Mouse (Mus musculus): ENCODE data around the gene Lgals1. TPM values are rescaled to one million over a fixed set of nuclear protein-coding genes. Genes with fewer than 3 reads are reported as not detected.

Lgals1 gene
- polyA plus RNA-seq, 1 experiment from 2014 or later = 837 TPM

DNA sequence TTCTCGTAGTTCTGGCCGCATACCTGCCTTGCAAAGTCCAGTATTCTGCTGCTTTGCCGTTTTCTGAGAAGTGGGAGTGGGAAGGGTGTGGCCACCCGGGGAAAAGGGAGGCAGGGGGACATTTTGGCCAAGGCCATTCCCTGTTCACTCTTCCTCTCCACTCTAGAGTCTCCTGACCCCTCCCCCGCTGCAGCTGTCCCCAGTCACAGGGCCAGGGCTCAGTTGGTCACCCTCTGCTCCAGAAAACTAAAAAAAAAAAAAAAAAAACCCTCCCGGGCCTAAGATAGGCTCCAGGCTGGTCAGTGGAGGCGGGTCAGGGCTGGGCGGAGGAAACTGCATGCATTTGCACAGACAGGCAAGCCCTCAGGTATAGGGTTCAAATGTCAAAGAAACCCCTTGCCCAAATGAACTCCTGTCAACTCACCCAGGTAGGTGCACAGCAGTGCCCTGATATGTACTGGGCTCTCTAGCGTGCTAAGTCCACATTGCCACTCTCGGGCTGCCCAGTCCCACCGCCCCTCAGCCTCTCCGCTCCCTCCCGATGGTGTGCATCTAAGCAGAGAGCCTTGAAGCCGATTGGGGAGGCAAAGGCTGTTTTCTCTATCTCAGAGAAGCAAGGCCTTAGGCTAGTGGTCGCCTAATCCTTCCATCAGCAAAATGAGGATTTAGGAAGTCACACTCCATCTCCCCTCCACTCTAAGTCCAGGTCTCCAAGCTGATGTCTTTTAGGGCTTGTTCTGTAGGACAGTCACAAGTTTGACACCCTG lies 679 bp downstream of the Lgals1 start:
- peaks cover 58% of the 10 kb centered on the region for H3K4me1 ChIP-seq (replicated peaks; ENCODE audit: control insufficient read depth, insufficient read depth, low read length)
- peak overlapping the region; percentile 59 for H3K4me3 ChIP-seq (ENCODE audit: low read depth, low read length)
- DNase-seq (ENCODE audit: low spot score) = no peak

DNA sequence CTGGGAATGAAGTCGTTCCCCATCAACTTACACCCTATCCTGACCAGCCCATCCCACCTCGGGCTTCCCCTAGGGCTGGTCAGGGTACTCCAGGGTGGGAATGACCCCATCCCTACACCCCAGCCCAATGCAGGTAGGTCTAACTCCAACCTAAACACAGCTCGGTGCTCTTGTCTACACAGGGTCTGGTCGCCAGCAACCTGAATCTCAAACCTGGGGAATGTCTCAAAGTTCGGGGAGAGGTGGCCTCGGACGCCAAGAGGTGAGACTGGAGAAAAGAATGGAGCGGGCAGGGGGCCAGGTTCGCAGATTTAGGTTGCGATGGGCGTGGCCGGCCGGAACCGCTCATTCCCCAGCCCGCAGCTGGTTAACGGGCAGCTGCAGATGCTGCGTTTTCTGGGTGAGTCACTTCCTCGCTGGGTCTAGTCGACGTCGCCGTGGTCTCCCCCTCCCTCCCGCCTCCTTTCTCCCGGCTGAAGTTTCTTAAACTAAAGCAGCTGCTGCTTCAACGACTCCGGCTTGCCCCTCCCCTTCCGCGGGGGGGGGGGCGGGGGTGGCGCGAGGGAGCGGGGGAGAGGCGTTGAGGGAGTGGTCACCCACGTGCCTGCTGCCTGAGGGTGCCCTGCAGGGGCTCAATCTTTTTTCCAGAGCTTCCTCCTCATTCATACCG lies 1.4 kb downstream of the Lgals1 start:
- Histone ChIP-seq H3K9ac (ENCODE audit: low read depth, low read length) (peak overlapping the region; percentile 77), H3K27ac (ENCODE audit: low read depth, low read length) (peak overlapping the region; percentile 89)
- peak; percentile 53 for ATAC-seq (replicated peaks; ENCODE audit: low FRiP score)

More for the DNA sequence above, 679 bp downstream of the Lgals1 start:
- Histone ChIP-seq H3K9ac (ENCODE audit: low read depth, low read length) (peak overlapping the region; percentile 77), H3K36me3 (ENCODE audit: control insufficient read depth, insufficient read depth, low read length) (peaks cover 8% of the 10 kb centered on the region), H3K9me3 (ENCODE audit: control insufficient read depth, low read length) (no peaks in the 10 kb centered on the region), H3K4me2 (peak overlapping the region; percentile 97), H3K27me3 (replicated peaks; ENCODE audit: control insufficient read depth, insufficient read depth, low read length) (no peaks in the 10 kb centered on the region), H3K27ac (ENCODE audit: low read depth, low read length) (peak overlapping the region; percentile 89)
- no peak for ATAC-seq (replicated peaks; ENCODE audit: low FRiP score)
- 8% methylated on average over 15 of the region's 15 CpGs for WGBS

DNA sequence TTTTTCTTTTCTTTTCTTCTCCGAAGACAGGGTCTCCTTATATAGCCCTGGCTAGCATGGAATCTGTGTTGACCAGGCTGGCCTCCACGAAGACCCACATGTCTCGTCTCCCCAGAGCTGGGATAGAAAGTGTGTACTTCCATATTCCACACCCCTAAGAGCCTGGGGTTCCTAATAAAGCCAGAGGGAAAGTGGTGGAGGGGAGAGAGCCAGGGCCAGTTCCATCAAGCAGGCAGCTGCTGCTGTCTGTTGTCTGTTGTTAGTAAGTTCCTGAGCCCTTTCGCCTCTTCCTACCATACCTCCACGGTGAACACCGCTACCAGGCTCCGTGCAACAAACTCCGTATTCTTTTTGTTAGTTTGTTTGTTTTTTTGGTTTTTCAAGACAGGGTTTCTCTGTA lies 2.0 kb downstream of the Lgals1 start:
- H3K9me3 ChIP-seq (ENCODE audit: control insufficient read depth, low read length) = no peaks in the 10 kb centered on the region
- DNase-seq (ENCODE audit: low spot score) (no peak), ATAC-seq (replicated peaks; ENCODE audit: low FRiP score) (no peak)
- WGBS = 41% methylated on average over 8 of the region's 8 CpGs
- H3K36me3 ChIP-seq (ENCODE audit: control insufficient read depth, insufficient read depth, low read length) = peaks cover 8% of the 10 kb centered on the region
- peak overlapping the region; percentile 89 for H3K27ac ChIP-seq (ENCODE audit: low read depth, low read length)
- H3K4me3 ChIP-seq (ENCODE audit: low read depth, low read length) = peak overlapping the region; percentile 59
- peak overlapping the region; percentile 97 for H3K4me2 ChIP-seq
- peak overlapping the region; percentile 77 for H3K9ac ChIP-seq (ENCODE audit: low read depth, low read length)
- peaks cover 47% of the 10 kb centered on the region for H3K4me1 ChIP-seq (replicated peaks; ENCODE audit: control insufficient read depth, insufficient read depth, low read length)
- no peaks in the 10 kb centered on the region for H3K27me3 ChIP-seq (replicated peaks; ENCODE audit: control insufficient read depth, insufficient read depth, low read length)

More for the DNA sequence above, 1.4 kb downstream of the Lgals1 start:
- H3K27me3 ChIP-seq (replicated peaks; ENCODE audit: control insufficient read depth, insufficient read depth, low read length) = no peaks in the 10 kb centered on the region
- H3K4me1 ChIP-seq (replicated peaks; ENCODE audit: control insufficient read depth, insufficient read depth, low read length) = peaks cover 53% of the 10 kb centered on the region
- H3K36me3 ChIP-seq (ENCODE audit: control insufficient read depth, insufficient read depth, low read length) = peaks cover 8% of the 10 kb centered on the region
- H3K9me3 ChIP-seq (ENCODE audit: control insufficient read depth, low read length) = no peaks in the 10 kb centered on the region
- H3K4me2 ChIP-seq = peak overlapping the region; percentile 97
- peak overlapping the region; percentile 59 for H3K4me3 ChIP-seq (ENCODE audit: low read depth, low read length)
- WGBS = under 1% methylated on average over 33 of the region's 35 CpGs
- DNase-seq (ENCODE audit: low spot score) = peak; percentile 87

DNA sequence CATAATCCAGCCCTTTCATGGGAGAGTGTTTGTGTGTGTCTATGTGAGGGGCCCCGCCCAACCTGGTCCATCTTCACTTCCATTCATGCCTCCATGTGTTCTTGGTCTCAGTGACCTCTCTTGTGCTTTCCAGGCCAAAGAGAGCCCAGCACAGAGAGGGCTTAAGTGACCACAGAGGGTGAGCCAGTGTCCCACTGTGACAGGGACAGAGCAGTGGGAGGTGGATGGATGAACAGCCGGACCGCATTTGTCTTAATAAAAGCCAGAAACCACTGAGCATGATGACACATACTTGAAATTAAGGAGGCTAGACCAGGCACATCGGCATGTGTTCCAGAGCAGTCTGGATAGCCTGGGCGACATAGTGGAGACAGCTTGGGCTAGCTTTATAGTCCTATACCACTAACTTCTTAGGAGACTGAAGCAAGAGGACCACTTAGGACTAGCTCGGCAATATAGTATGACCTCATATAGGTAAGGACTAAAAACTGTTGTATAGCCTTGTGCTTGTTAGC lies 3.7 kb downstream of the Lgals1 start:
- no peak for DNase-seq (ENCODE audit: low spot score)
- Histone ChIP-seq H3K9me3 (ENCODE audit: control insufficient read depth, low read length) (no peaks in the 10 kb centered on the region), H3K4me3 (ENCODE audit: low read depth, low read length) (no peak overlapping the region), H3K4me1 (replicated peaks; ENCODE audit: control insufficient read depth, insufficient read depth, low read length) (peaks cover 35% of the 10 kb centered on the region), H3K27ac (ENCODE audit: low read depth, low read length) (peak overlapping the region; percentile 25; the same call in 1 of the 2 replicates), H3K27me3 (replicated peaks; ENCODE audit: control insufficient read depth, insufficient read depth, low read length) (no peaks in the 10 kb centered on the region), H3K36me3 (ENCODE audit: control insufficient read depth, insufficient read depth, low read length) (peaks cover 8% of the 10 kb centered on the region), H3K4me2 (no peak overlapping the region), H3K9ac (ENCODE audit: low read depth, low read length) (no peak overlapping the region)
- ATAC-seq (replicated peaks; ENCODE audit: low FRiP score) = no peak
- WGBS = 91% methylated on average over 6 of the region's 6 CpGs

DNA sequence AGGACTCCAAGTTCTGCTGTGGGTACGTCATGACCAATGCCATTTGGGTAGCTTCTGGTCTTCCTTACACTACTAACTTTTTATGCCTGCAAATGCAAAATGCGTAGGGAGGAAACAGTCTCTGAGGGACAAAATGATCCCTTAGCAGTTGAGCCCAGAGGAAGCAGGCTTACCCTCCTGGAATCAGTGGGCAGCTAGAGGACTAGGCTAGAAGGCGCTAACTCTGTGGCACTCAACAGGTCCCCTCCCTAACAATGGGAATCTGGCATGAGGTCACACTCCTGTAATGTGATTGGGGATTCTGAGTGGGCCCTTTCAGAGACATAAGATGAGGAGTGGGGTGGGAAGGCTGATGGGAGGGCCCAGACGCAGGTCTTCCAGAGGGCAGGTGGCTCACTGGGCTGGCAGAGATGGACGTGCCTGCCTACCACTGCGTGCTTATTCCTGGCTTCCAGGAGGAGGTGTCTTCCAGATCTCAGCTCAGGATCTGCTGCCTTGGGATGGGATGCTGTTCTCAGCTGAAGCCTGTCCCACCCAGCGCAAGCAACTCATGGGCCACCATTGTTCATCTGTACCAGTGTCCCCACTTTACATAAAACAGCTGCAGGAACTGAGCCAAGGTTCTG lies 4.4 kb downstream of the Lgals1 start:
- H3K27me3 ChIP-seq (replicated peaks; ENCODE audit: control insufficient read depth, insufficient read depth, low read length) = no peaks in the 10 kb centered on the region
- peaks cover 33% of the 10 kb centered on the region for H3K4me1 ChIP-seq (replicated peaks; ENCODE audit: control insufficient read depth, insufficient read depth, low read length)
- ATAC-seq (replicated peaks; ENCODE audit: low FRiP score) = no peak
- no peak overlapping the region for H3K9ac ChIP-seq (ENCODE audit: low read depth, low read length)
- H3K9me3 ChIP-seq (ENCODE audit: control insufficient read depth, low read length) = no peaks in the 10 kb centered on the region
- H3K36me3 ChIP-seq (ENCODE audit: control insufficient read depth, insufficient read depth, low read length) = peaks cover 8% of the 10 kb centered on the region
- H3K4me2 ChIP-seq = no peak overlapping the region
- WGBS = 86% methylated on average over 7 of the region's 7 CpGs
- DNase-seq (ENCODE audit: low spot score) = no peak
- H3K27ac ChIP-seq (ENCODE audit: low read depth, low read length) = peak overlapping the region; percentile 62
- no peak overlapping the region for H3K4me3 ChIP-seq (ENCODE audit: low read depth, low read length)

DNA sequence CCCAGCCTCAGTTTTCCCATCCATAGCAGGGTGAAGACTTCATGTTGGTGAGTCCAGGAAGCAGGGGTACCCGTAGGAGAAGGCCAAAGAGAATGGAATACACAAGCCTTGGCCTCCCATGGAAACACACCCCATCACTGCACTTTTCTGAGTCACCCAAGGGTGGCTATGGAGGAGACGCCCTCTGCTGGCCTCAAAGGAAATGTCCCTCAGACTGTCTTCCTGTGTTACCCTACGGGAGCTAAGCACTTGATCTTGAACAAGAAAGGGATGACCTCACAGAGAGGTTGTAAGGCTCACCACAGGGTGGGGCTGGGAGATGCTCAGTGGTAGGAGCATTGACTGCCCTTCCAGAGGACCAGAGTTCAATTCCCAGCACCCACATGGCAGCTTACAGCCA lies 5.1 kb downstream of the Lgals1 start:
- Histone ChIP-seq H3K4me1 (replicated peaks; ENCODE audit: control insufficient read depth, insufficient read depth, low read length) (peaks cover 33% of the 10 kb centered on the region), H3K9ac (ENCODE audit: low read depth, low read length) (no peak overlapping the region), H3K4me2 (no peak overlapping the region), H3K9me3 (ENCODE audit: control insufficient read depth, low read length) (no peaks in the 10 kb centered on the region), H3K27ac (ENCODE audit: low read depth, low read length) (peak overlapping the region; percentile 62), H3K4me3 (ENCODE audit: low read depth, low read length) (no peak overlapping the region), H3K27me3 (replicated peaks; ENCODE audit: control insufficient read depth, insufficient read depth, low read length) (no peaks in the 10 kb centered on the region), H3K36me3 (ENCODE audit: control insufficient read depth, insufficient read depth, low read length) (peaks cover 8% of the 10 kb centered on the region)
- DNase-seq (ENCODE audit: low spot score) (no peak), ATAC-seq (replicated peaks; ENCODE audit: low FRiP score) (peak; percentile 48)
- 21% methylated on average over 3 of the region's 3 CpGs for WGBS

DNA sequence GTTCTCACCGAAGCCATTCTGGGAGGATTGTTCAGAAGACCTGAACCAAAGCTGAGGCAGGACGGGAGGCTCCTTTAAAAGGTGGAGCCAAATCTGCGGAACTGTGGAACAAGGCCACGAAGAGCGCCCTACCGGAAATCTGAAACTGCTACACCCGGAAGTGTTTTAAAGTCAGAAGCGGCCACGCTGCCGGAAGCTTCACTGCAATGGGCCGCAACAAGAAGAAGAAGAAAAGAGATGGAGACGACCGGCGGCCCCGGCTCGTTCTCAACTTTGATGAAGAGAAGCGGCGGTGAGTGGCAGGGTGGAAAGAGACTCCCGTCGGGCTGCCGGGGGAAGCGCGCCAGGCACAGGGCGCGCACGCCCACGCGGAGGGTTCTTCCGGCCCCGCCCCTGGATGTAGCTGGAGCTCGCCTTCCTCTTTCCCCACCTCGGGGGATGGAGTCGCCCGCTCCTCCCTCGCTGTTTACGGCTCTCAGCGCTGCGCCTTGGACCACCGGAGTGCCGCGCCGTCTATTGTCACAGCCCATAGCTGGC lies 8.3 kb downstream of the Lgals1 start, which contains the start of gene Nol12:
TSS of gene Nol12 (plus strand) at position 150 of the 537 bp plus-strand sequence.
- under 1% methylated on average over 41 of the region's 42 CpGs for WGBS
- Histone ChIP-seq H3K27me3 (replicated peaks; ENCODE audit: control insufficient read depth, insufficient read depth, low read length) (no peaks in the 10 kb centered on the region), H3K9me3 (ENCODE audit: control insufficient read depth, low read length) (no peaks in the 10 kb centered on the region), H3K4me3 (ENCODE audit: low read depth, low read length) (peak within 1 kb of the TSS; percentile 83), H3K27ac (ENCODE audit: low read depth, low read length) (peak within 1 kb of the TSS; percentile 73), H3K9ac (ENCODE audit: low read depth, low read length) (peak within 1 kb of the TSS; percentile 67), H3K4me2 (peak within 1 kb of the TSS; percentile 70), H3K4me1 (replicated peaks; ENCODE audit: control insufficient read depth, insufficient read depth, low read length) (peaks cover 17% of the 10 kb centered on the region), H3K36me3 (ENCODE audit: control insufficient read depth, insufficient read depth, low read length) (peaks cover 25% of the 10 kb centered on the region)
- DNase-seq (ENCODE audit: low spot score) (peak; percentile 92), ATAC-seq (replicated peaks; ENCODE audit: low FRiP score) (peak; percentile 79)

DNA sequence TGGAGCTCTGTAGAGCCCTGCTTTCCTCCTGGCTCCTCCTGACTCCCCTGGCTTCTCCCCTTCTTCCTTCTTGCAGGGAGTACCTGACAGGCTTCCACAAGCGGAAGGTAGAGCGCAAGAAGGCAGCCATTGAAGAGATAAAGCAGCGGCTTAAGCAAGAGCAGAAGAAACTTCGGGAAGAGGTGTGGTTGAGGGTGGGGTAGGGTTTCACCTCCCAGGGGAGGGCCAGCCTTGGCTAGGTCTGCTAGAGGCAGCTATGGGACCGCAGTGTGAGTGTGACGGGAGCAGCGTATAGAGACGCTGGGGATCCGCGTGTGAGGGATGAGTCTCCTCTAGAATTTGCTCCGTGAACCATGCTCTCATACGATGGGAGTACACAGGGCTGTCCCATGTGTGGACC lies 9.9 kb downstream of the Lgals1 start:
- DNase-seq (ENCODE audit: low spot score) (no peak), ATAC-seq (replicated peaks; ENCODE audit: low FRiP score) (peak; percentile 57)
- Histone ChIP-seq H3K27me3 (replicated peaks; ENCODE audit: control insufficient read depth, insufficient read depth, low read length) (no peaks in the 10 kb centered on the region), H3K9ac (ENCODE audit: low read depth, low read length) (peak overlapping the region; percentile 67), H3K4me1 (replicated peaks; ENCODE audit: control insufficient read depth, insufficient read depth, low read length) (peaks cover 15% of the 10 kb centered on the region), H3K9me3 (ENCODE audit: control insufficient read depth, low read length) (no peaks in the 10 kb centered on the region), H3K36me3 (ENCODE audit: control insufficient read depth, insufficient read depth, low read length) (peaks cover 34% of the 10 kb centered on the region), H3K4me3 (ENCODE audit: low read depth, low read length) (peak overlapping the region; percentile 83), H3K4me2 (peak overlapping the region; percentile 70), H3K27ac (ENCODE audit: low read depth, low read length) (peak overlapping the region; percentile 38; the same call in 1 of the 2 replicates)
- 76% methylated on average over 12 of the region's 12 CpGs for WGBS

All from liver, embryonic 11.5 days (tissue).